Mouse (Mus musculus): ENCODE measurements around the gene Tnfrsf17. TPM values are rescaled to one million over a fixed set of nuclear protein-coding genes. Genes with fewer than 3 reads are reported as not detected.
"Not testable (repeated sequence)": the region's sequence is repeated elsewhere in the genome, so short reads cannot be mapped to it uniquely, and the experiment has no call there.

The Tnfrsf17 gene
- total RNA-seq, 2 experiments from 2014 or later: not detected

DNA sequence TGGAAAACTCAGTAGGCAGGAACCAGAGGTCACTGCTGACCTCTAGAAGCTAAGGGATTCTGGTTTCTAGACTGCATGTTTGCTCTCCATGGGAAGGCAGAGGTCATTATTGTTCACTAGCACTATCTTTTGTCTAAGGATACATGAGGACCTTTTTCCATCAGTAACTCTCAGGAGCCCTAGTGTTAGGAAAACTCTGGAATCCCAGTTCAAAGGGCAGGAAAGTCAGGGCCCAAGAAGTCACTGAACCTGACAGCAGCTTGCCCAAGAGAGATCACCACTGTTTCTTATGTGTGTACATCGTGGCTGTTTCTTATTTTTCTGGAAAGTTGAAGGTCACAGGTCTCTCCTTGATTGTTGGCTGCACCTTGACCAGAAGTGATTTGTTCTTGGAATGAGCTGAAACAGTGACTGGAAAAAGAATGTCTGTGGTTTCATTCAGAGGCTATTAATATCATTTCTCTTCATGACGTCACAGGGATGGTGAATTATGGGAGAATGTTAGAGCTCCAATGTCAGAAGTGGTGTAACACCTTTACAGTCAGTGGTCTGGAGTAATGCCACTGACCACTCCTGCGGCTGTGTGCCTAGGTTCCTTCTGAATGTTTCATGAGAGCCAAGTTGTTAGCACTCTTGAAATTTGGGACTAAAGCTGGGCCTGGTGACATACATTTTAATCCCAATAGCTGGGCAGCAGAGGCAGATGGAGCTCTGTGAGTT, 16.6 kb downstream of the Tnfrsf17 start:
- DNase-seq: no peak
- intact Hi-C loops (cut with DNase I; ENCODE audit: low total_unique reads): no loop called here

DNA sequence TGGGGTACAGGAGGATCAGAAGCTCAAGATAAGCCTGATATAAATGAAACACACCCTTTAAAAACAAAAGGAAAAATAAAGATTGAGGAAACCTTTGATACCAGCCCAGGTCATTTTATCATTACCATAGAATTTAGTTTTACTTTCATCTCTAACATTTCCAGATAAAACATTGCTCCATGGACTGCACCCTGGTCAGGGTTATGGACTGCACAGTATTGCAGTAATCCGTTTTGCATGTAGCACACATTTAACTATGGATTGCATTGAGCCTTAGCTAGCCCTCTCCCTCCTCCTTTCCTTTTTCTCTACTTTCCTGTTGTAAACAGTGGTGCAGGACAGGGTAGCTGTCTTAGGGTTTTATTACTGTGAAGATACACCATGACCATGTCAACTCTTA, 17.4 kb downstream of the Tnfrsf17 start:
- no peak for DNase-seq
- intact Hi-C loops (cut with DNase I; ENCODE audit: low total_unique reads): no loop called here

DNA sequence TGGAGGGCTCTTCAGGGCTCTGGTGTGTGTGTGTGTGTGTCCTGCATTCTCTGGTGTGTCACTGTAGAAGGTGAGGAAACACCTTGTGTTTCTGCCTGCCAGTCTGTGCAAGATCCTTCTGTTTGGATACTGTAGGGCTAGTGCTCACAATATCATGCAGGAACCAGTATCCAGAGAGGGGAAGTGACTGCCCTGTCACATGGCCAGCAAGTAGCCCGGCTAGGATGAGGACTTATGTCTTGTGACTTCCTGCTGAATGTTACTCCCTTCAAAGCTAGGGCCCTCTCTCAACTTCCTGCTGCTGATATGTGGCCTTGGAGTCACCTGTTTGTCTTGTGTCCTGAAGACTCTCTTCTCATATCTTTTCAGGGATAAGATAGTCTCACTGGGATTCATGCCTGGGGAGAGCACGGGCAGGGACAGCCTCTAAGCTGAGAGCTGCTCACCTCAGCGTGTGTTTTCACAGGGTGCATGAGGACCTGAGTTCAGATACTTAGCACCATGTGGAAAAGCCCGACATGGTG, 29.7 kb downstream of the Tnfrsf17 start:
- intact Hi-C loops (cut with DNase I; ENCODE audit: low total_unique reads): no loop called here
- no peak for DNase-seq

DNA sequence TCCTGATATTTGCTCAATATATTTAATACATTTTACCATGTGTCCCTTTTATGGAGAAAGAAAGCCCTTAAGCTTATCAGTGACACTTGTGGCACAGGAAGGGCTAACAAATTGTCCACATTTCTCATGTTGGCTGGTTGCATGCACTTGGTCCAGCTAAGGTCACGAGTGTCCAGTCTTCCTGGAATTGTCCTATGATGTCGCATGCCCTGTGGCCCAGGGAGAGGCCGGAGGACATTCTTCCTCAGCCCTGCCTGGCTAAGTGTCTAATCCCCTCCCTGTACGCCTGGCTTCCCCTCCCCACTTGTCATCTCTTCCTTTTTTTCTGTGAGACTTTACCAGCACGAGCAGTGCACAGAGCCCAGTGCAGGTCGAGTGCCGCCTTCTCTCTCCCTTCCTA, 38.3 kb downstream of the Tnfrsf17 start:
- no peak for DNase-seq
- intact Hi-C loops (cut with DNase I; ENCODE audit: low total_unique reads): no loop called here

GRCm38 (mm10) chr16:11359173-11359572, 45.6 kb downstream of the Tnfrsf17 start:
- no peak for DNase-seq
- intact Hi-C loops (cut with DNase I; ENCODE audit: low total_unique reads): no loop called here

DNA sequence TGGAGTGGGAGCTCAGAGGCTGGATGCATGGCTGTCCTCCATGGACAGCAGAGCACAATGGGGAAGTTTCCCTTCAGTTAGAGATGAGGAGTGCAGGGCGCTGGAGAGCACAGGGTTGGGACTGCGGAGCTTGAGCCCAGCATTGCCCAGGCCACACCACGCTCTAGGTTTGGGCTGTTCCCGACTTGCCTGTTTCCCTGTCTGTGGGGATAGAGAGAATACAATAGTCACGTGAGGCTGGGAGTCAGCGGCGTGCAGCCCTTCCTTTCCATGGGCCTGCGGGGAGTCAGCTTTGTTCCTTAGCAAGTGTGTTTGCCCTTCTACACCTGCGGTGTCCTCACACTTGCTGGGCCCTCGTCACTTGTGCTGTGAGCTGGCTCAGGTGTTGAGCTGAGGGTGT, 46.3 kb downstream of the Tnfrsf17 start:
- no peak for DNase-seq
- intact Hi-C loops (cut with DNase I; ENCODE audit: low total_unique reads): no loop called here

DNA sequence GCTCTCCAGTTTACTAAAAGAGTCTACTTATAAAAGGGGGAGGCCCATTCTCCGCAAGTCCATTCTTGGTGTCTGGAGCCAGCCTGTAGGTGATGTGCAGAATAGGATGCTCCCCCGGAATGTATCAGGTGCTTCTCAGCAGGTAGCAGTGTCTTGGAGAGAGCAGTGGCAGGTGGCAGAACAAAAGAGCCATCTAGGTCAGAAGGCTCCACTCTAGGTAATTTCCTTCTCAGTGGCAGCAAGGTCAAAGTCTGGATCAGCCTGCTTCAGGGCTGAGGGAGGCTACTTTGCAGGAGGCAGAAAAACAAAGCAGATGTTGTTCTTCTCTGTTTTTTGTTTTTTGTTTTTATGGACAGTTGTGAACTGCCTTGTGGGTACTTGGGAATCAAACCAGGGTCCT, 47.0 kb downstream of the Tnfrsf17 start:
- intact Hi-C loops (cut with DNase I; ENCODE audit: low total_unique reads); DNase-seq: not testable (repeated sequence)

GRCm38 (mm10) chr16:11365626-11366025, 52.0 kb downstream of the Tnfrsf17 start:
- no peak for DNase-seq
- intact Hi-C loops (cut with DNase I; ENCODE audit: low total_unique reads): no loop called here

- DNase-seq: no peak
- intact Hi-C loops (cut with DNase I; ENCODE audit: low total_unique reads): no loop called here
Observed at GRCm38 (mm10) chr16:11366851-11367250, 53.2 kb downstream of the Tnfrsf17 start.

DNA sequence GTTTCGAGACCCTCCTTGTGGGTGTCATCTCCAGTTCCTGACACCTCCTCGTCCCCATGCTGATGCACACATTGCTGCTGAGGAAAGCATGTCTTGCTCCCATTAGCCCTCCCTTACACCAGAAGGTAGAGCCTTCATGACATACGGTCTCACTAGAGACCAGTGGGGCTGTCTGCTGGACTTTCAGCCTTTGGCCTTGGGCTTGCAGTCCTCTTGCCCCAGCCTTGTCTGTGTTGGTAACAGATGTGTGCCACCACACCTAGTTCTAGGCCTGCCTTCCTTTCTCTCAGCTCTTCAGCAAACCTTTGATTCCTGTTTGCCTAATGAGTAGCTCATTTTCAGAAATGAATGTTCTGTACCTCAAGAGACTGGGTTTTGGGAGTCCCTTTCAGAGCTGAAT, 54.8 kb downstream of the Tnfrsf17 start:
- no peak for DNase-seq
- intact Hi-C loops (cut with DNase I; ENCODE audit: low total_unique reads): no loop called here

- DNase-seq: no peak
- intact Hi-C loops (cut with DNase I; ENCODE audit: low total_unique reads): no loop called here
Observed at GRCm38 (mm10) chr16:11369162-11369561, 55.5 kb downstream of the Tnfrsf17 start.

- intact Hi-C loops (cut with DNase I; ENCODE audit: low total_unique reads): no loop called here
Observed at GRCm38 (mm10) chr16:11369642-11370041, 56.0 kb downstream of the Tnfrsf17 start.

More at GRCm38 (mm10) chr16:11369642-11370041, 56.0 kb downstream of the Tnfrsf17 start:
- DNase-seq: no peak

Other genes with a start within 250 kb of the Tnfrsf17 start
- gene Litaf, start 247.7 kb upstream of the Tnfrsf17 start, total RNA-seq (2021): 10 to 100 TPM; 17.0 to 19.2 TPM
- gene Txndc11, start 179.2 kb upstream of the Tnfrsf17 start, total RNA-seq (2021): 1 to 10 TPM; 7.8 to 9.3 TPM
- 10 to 100 TPM; 17.7 to 20.4 TPM for gene Zc3h7a, start 137.4 kb upstream of the Tnfrsf17 start, total RNA-seq (2021)
- gene Rsl1d1, start 110.5 kb upstream of the Tnfrsf17 start, total RNA-seq (2021): 10 to 100 TPM; 51.2 to 61.8 TPM
- 10 to 100 TPM; 62.9 to 67.7 TPM for gene Gspt1, start 59.5 kb upstream of the Tnfrsf17 start, total RNA-seq (2021)
- 1 to 10 TPM; 8.4 to 9.5 TPM for gene Snx29, start 9.1 kb downstream of the Tnfrsf17 start, total RNA-seq (2021)

All from gastrocnemius, postnatal 14 days (tissue).